Mouse (Mus musculus) liver, embryonic 18 days (tissue): ENCODE results near the gene Grin2a. TPM values are rescaled to one million over a fixed set of nuclear protein-coding genes. Genes with fewer than 3 reads are reported as not detected.

Experiments used
- polyA plus RNA-seq: library from polyadenylated mRNA; depleted of rRNA; stranded (reverse); fragments of >200 nt; gene quantifications from 2 replicates; pipeline ENCODE4 v1.2.3, GENCODE M21; 2012; rRNA removed

Grin2a gene
- polyA plus RNA-seq: not detected in 2 replicates

GRCm38 (mm10) chr16:9994951-9995813, at the start of gene Grin2a:
Gene Grin2a (minus strand): TSS chr16:9995560.

Other genes with a start within 250 kb of the Grin2a start
- gene Rpl39l, start 174.7 kb upstream of the Grin2a start, polyA plus RNA-seq: 0.08 and 0.60 TPM in 2 replicates
- gene Atf7ip2, start 197.2 kb upstream of the Grin2a start, polyA plus RNA-seq: 0.03 and 0.05 TPM in 2 replicates